Mouse (Mus musculus) liver, adult 2 months (tissue): ENCODE measurements around the gene Nrcam. TPM values are rescaled to one million over a fixed set of nuclear protein-coding genes. Genes with fewer than 3 reads are reported as not detected.
A peak's percentile ranks its signal among the peaks of the same experiment; 100 is the strongest.

Experiments used
- DNase-seq: peaks from one replicate; pipeline ENCODE4 v3.0.0-alpha.2; 2011; ENCODE audit warnings: low read depth, low spot score; ENCODE audit errors: extremely low read depth
- H3K27ac ChIP-seq: fragments of 200-500 bp; replicated peaks from 2 replicates; pipeline ENCODE4 v1.5.1; 2012; ENCODE audit warnings: low read depth, mild to moderate bottlenecking, control low read depth, inconsistent platforms, low read length; ENCODE audit not compliant: insufficient read depth
- H3K27me3 ChIP-seq: fragments of 200-500 bp; 2 replicates; pipeline ENCODE4 v1.6.1; 2012; ENCODE audit warnings: mild to moderate bottlenecking, moderate library complexity, low read length, inconsistent platforms; ENCODE audit not compliant: control insufficient read depth, insufficient read depth
- H3K36me3 ChIP-seq: fragments of 200-500 bp; 2 replicates; pipeline ENCODE4 v1.6.1; 2012; ENCODE audit warnings: low read length, inconsistent platforms; ENCODE audit not compliant: control insufficient read depth, insufficient read depth
- H3K4me1 ChIP-seq: fragments of 200-500 bp; 2 replicates; pipeline ENCODE4 v1.6.1; 2011; ENCODE audit warnings: low read length; ENCODE audit not compliant: control insufficient read depth, insufficient read depth
- H3K4me3 ChIP-seq: fragments of 200-500 bp; 2 replicates; pipeline ENCODE4 v1.5.1; 2011; ENCODE audit warnings: low read depth, mild to moderate bottlenecking, control low read depth, low read length, moderate library complexity; ENCODE audit not compliant: insufficient read depth
- H3K79me2 ChIP-seq: fragments of 200-500 bp; 2 replicates; pipeline ENCODE4 v1.6.1; 2012; ENCODE audit warnings: inconsistent platforms, mild to moderate bottlenecking, low read length, moderate library complexity; ENCODE audit not compliant: control insufficient read depth, insufficient read depth
- H3K9ac ChIP-seq: fragments of 200-500 bp; 2 replicates; pipeline ENCODE4 v1.6.1; 2012; ENCODE audit warnings: low read depth, mild to moderate bottlenecking, control low read depth, inconsistent platforms, low read length
- CTCF ChIP-seq: fragments of 200-500 bp; IDR thresholded peaks from 2 replicates; pipeline ENCODE4 v1.5.1; 2011; ENCODE audit warnings: low read depth, low read length, control low read depth
- POLR2A ChIP-seq: fragments of 200-500 bp; IDR thresholded peaks from 2 replicates; pipeline ENCODE4 v1.6.1; 2011; ENCODE audit warnings: low read length, control low read depth; ENCODE audit not compliant: insufficient read depth; ENCODE audit errors: extremely low read depth
- WGBS: fragments of 180-500 bp; shearing (Covaris S2); methylation state at CpG from one replicate; pipeline ENCODE4 v1.1.7; 2018; 5-methylcytosine and 5-hydroxymethylcytosine counted together
- polyA plus RNA-seq: library from polyadenylated mRNA; depleted of rRNA; stranded (reverse); fragments of >200 nt; gene quantifications from 2 replicates; pipeline ENCODE4 v1.2.3, GENCODE M21; 2012
- total RNA-seq: library from RNA; depleted of rRNA; stranded (reverse); fragments of >200 nt; gene quantifications from 2 replicates; pipeline ENCODE4 v1.2.3, GENCODE M21; 2014

The Nrcam gene
- total and polyA plus RNA-seq, 2 experiments = not detected

GRCm38 (mm10) chr12:44375956-44376355 lies 47.3 kb downstream of the Nrcam start:
- Histone ChIP-seq H3K4me3 (no peak overlapping the region), H3K79me2 (no peaks in the 10 kb centered on the region), H3K27ac (no peak overlapping the region), H3K9ac (no peak overlapping the region), H3K4me1 (no peaks in the 10 kb centered on the region), H3K36me3 (no peaks in the 10 kb centered on the region), H3K27me3 (no peaks in the 10 kb centered on the region)
- DNase-seq = no peak
- WGBS = 88% methylated on average over 6 of the region's 6 CpGs
- no peak for TF ChIP-seq POLR2A
- no peak for TF ChIP-seq CTCF

DNA sequence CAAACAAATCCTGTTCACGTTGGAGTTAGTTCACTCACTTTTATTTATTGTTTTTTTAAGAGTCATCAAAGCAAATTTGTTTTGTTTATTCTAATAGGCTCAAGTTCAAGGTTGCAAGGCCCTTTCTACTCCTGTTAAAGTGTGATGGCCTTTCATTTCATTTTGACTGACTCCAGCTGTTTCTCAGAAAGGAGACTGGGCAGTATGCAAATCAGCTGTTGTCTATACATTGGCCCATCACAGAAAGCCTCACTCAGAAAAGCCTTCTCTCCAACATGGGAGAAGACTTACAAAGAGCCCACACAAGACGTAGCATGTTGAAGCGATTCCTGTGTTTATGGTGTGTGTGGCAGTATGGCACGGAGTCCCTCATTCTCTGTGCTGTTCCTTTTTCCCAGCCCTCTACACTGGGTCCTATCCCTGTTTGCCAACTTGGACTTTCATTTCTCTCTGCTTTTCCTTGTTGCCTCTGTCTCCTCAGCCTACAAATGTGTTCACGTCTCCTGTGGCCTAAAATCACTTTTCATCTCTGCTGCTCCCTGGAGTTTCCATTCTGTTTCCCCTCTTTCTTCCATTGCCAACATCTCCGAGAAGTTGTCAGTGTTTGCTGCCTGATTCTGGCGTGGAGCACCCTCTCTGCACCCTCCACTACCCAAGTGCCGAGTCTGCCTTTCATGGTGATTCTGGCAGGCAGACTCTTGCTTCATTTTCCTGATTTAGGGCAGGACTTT lies 49.9 kb downstream of the Nrcam start:
- Histone ChIP-seq H3K27ac (no peak overlapping the region), H3K27me3 (no peaks in the 10 kb centered on the region), H3K79me2 (no peaks in the 10 kb centered on the region), H3K4me1 (no peaks in the 10 kb centered on the region), H3K4me3 (no peak overlapping the region), H3K36me3 (no peaks in the 10 kb centered on the region), H3K9ac (no peak overlapping the region)
- TF ChIP-seq POLR2A = no peak
- no peak for TF ChIP-seq CTCF
- no peak for DNase-seq
- WGBS = 78% methylated on average over 8 of the region's 8 CpGs

GRCm38 (mm10) chr12:44380805-44381204 lies 52.1 kb downstream of the Nrcam start:
- H3K79me2 ChIP-seq = no peaks in the 10 kb centered on the region
- H3K4me1 ChIP-seq = no peaks in the 10 kb centered on the region
- no peaks in the 10 kb centered on the region for H3K36me3 ChIP-seq
- no peak for TF ChIP-seq POLR2A
- WGBS = 86% methylated on average over 4 of the region's 4 CpGs
- no peak overlapping the region for H3K9ac ChIP-seq
- no peak for DNase-seq
- H3K27me3 ChIP-seq = no peaks in the 10 kb centered on the region
- no peak overlapping the region for H3K27ac ChIP-seq
- no peak overlapping the region for H3K4me3 ChIP-seq

DNA sequence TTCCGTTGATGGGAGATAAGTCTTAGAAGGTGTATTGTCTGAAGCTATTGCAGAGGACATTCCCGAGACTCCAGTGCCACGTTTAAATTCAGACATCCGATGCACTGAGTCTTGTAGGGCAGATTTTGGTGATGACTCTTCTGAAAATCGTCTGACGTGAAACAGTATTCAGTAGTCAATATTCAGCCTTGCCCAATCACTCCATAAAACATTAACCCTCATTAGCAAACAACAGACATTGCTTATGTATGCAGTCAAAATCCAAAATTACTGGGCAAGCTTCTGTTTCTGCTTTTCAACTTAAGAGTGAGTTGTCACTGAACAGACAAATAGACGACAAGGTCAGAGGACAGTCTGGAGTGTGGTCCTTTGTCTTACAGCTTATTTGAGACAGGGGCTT lies 57.7 kb downstream of the Nrcam start:
- Histone ChIP-seq H3K79me2 (no peaks in the 10 kb centered on the region), H3K27ac (no peak overlapping the region), H3K4me1 (peaks cover 3% of the 10 kb centered on the region; the same call in 1 of the 2 replicates), H3K27me3 (no peaks in the 10 kb centered on the region), H3K4me3 (no peak overlapping the region), H3K36me3 (no peaks in the 10 kb centered on the region), H3K9ac (no peak overlapping the region)
- DNase-seq = peak; percentile 74
- TF ChIP-seq CTCF = no peak
- TF ChIP-seq POLR2A = no peak
- WGBS = 29% methylated on average over 7 of the region's 7 CpGs

GRCm38 (mm10) chr12:44388220-44388619 lies 59.5 kb downstream of the Nrcam start:
- Histone ChIP-seq H3K4me1 (peaks cover 3% of the 10 kb centered on the region; the same call in 1 of the 2 replicates), H3K36me3 (no peaks in the 10 kb centered on the region), H3K9ac (no peak overlapping the region), H3K4me3 (no peak overlapping the region), H3K27me3 (no peaks in the 10 kb centered on the region), H3K79me2 (no peaks in the 10 kb centered on the region), H3K27ac (no peak overlapping the region)
- 68% methylated on average over 1 of the region's 1 CpGs for WGBS
- TF ChIP-seq CTCF (no peak), POLR2A (no peak)
- DNase-seq = no peak

DNA sequence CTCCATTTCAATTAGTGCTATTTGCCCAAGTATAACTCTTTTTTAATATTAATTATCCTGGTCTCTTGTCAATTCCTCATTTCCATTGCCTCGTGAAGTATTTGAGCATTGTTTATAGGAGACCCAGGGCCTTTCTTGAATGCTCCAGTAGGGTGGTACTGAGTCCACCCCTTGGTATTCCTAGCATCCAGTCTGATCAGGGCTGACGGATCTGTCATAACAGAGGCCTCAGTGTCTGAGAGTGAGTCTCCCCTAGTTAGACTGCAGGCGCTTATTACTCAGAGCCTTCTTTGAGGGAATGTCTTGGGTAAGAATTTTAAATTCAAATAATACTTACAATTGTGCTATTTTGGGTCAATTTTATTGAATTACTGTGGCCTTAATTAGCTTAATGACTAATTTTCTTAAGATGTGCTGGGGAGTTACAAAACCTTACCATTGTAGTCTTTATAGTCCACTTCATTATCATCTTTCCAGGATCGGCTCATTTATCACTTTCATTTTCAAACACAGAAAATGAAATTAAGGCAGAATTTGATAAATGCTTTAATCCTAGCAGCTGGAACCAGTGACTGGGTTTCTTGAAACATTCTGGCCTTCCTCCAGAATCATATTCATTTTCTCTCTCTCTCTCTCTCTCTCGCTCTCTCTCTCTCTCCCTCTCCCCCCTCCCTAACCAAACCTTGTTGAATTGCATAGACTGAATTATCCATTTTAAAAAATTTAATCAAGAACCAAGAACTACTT lies 61.9 kb downstream of the Nrcam start:
- Histone ChIP-seq H3K27me3 (no peaks in the 10 kb centered on the region), H3K4me3 (no peak overlapping the region), H3K27ac (no peak overlapping the region), H3K79me2 (no peaks in the 10 kb centered on the region), H3K9ac (no peak overlapping the region), H3K4me1 (peaks cover 3% of the 10 kb centered on the region; the same call in 1 of the 2 replicates), H3K36me3 (no peaks in the 10 kb centered on the region)
- DNase-seq = no peak
- WGBS = 94% methylated on average over 5 of the region's 5 CpGs
- TF ChIP-seq CTCF (no peak), POLR2A (no peak)
